Mouse (Mus musculus) MEL (cell line): ENCODE measurements around the gene Ano3. TPM values are rescaled to one million over a fixed set of nuclear protein-coding genes. Genes with fewer than 3 reads are reported as not detected.

ENCODE experiments used
- DNase-seq: peaks from one replicate; pipeline ENCODE4 v3.0.0; 2011; ENCODE audit warnings: low read depth, low spot score
- H3K27ac ChIP-seq: 2 replicates; pipeline ENCODE4 v1.5.1; 2012; ENCODE audit warnings: low read depth, mild to moderate bottlenecking, control low read depth, low read length, moderate library complexity; ENCODE audit not compliant: control insufficient read depth
- H3K27me3 ChIP-seq, 2 experiments: fragments of 150-350 bp in 1 of 2; sonication (generic) in 1 of 2; 2 replicates each; pipeline ENCODE4 v1.6.1; 2012; ENCODE audit warnings: low read length in 2 of 2, mild to moderate bottlenecking in 2 of 2, improper control_type of control experiment in 1 of 2, moderate library complexity in 1 of 2; ENCODE audit not compliant: insufficient read depth in 2 of 2, control insufficient read depth in 1 of 2
- H3K36me3 ChIP-seq, 2 experiments: 2 replicates each; pipeline ENCODE4 v1.6.1; 2012 to 2014; ENCODE audit warnings: low read length in 2 of 2, improper control_type of control experiment in 1 of 2, inconsistent platforms in 1 of 2, mild to moderate bottlenecking in 1 of 2; ENCODE audit not compliant: insufficient read depth in 2 of 2, control insufficient read depth in 1 of 2
- H3K4me1 ChIP-seq, 2 experiments: fragments of 150-350 bp in 1 of 2; sonication (generic) in 1 of 2; 2 replicates each; pipeline ENCODE4 v1.6.1; 2012; ENCODE audit warnings: low read length in 2 of 2, improper control_type of control experiment in 1 of 2, mild to moderate bottlenecking in 1 of 2; ENCODE audit not compliant: insufficient read depth in 2 of 2, control insufficient read depth in 1 of 2
- H3K4me3 ChIP-seq, 2 experiments: fragments of 150-350 bp in 1 of 2; sonication (generic) in 1 of 2; 2 replicates each; pipeline ENCODE4 v1.5.1; 2012; ENCODE audit warnings: low read depth in 2 of 2, low read length in 2 of 2, mild to moderate bottlenecking in 2 of 2, moderate library complexity in 2 of 2, control low read depth in 1 of 2, improper control_type of control experiment in 1 of 2; ENCODE audit not compliant: control insufficient read depth in 1 of 2, insufficient read depth in 1 of 2
- H3K79me2 ChIP-seq: 2 replicates; pipeline ENCODE4 v1.6.1; 2012; ENCODE audit warnings: mild to moderate bottlenecking, low read length, moderate library complexity; ENCODE audit not compliant: control insufficient read depth, poor library complexity, insufficient read depth
- H3K9ac ChIP-seq: 2 replicates; pipeline ENCODE4 v1.6.1; 2012; ENCODE audit warnings: low read depth, mild to moderate bottlenecking, control low read depth, low read length, moderate library complexity; ENCODE audit not compliant: control insufficient read depth, poor library complexity, severe bottlenecking
- H3K9me3 ChIP-seq: fragments of 150-350 bp; sonication (generic); replicated peaks from 2 replicates; pipeline ENCODE4 v1.6.1; 2012; ENCODE audit warnings: mild to moderate bottlenecking, low read length, improper control_type of control experiment, moderate library complexity; ENCODE audit not compliant: insufficient read depth
- CHD1 ChIP-seq: IDR thresholded peaks from 2 replicates; pipeline ENCODE4 v1.6.1; 2012; ENCODE audit warnings: low read depth, mild to moderate bottlenecking, inconsistent platforms, low read length, improper control_type of control experiment
- E2F4 ChIP-seq: IDR thresholded peaks from 2 replicates; pipeline ENCODE4 v1.6.1; 2011; ENCODE audit warnings: low read depth, low read length, improper control_type of control experiment, borderline replicate concordance
- ELF1 ChIP-seq: IDR thresholded peaks from 2 replicates; pipeline ENCODE4 v1.6.1; 2014; ENCODE audit warnings: low read depth, mild to moderate bottlenecking, inconsistent platforms, low read length, improper control_type of control experiment, moderate library complexity
- EP300 ChIP-seq, 2 experiments: IDR thresholded peaks; 2 replicates each; pipeline ENCODE4 v1.6.1; 2011; ENCODE audit warnings: improper control_type of control experiment in 2 of 2, low read length in 2 of 2, low read depth in 1 of 2, mild to moderate bottlenecking in 1 of 2
- ETS1 ChIP-seq: IDR thresholded peaks from 2 replicates; pipeline ENCODE4 v1.6.1; 2012; ENCODE audit warnings: low read depth, mild to moderate bottlenecking, inconsistent platforms, low read length, improper control_type of control experiment, moderate library complexity
- HCFC1 ChIP-seq: IDR thresholded peaks from 2 replicates; pipeline ENCODE4 v1.6.1; 2012; ENCODE audit warnings: low read depth, mild to moderate bottlenecking, inconsistent platforms, low read length, improper control_type of control experiment, moderate library complexity
- JUND ChIP-seq: IDR thresholded peaks from 2 replicates; pipeline ENCODE4 v1.6.1; 2011; ENCODE audit warnings: low read depth, mild to moderate bottlenecking, improper control_type of control experiment, low read length
- KAT2A ChIP-seq: conservative IDR thresholded peaks from 2 replicates; pipeline ENCODE4 v1.6.1; 2012; ENCODE audit warnings: low read depth, low read length, improper control_type of control experiment, inconsistent platforms
- MAX ChIP-seq: IDR thresholded peaks from 2 replicates; pipeline ENCODE4 v1.6.1; 2011; ENCODE audit warnings: low read length, improper control_type of control experiment
- MAZ ChIP-seq: IDR thresholded peaks from 2 replicates; pipeline ENCODE4 v1.6.1; 2012; ENCODE audit warnings: low read depth, mild to moderate bottlenecking, inconsistent platforms, low read length, improper control_type of control experiment
- MEF2A ChIP-seq: IDR thresholded peaks from 2 replicates; pipeline ENCODE4 v1.6.1; 2014; ENCODE audit warnings: low read depth, mild to moderate bottlenecking, inconsistent platforms, low read length, improper control_type of control experiment; ENCODE audit not compliant: poor library complexity, insufficient replicate concordance, severe bottlenecking; ENCODE audit errors: extremely low read depth
- MXI1 ChIP-seq: IDR thresholded peaks from 2 replicates; pipeline ENCODE4 v1.6.1; 2011; ENCODE audit warnings: mild to moderate bottlenecking, low read depth, low read length, improper control_type of control experiment
- MYB ChIP-seq: IDR thresholded peaks from 2 replicates; pipeline ENCODE4 v1.6.1; 2011; ENCODE audit warnings: mild to moderate bottlenecking, low read depth, low read length, improper control_type of control experiment
- MYC ChIP-seq: IDR thresholded peaks from 2 replicates; pipeline ENCODE4 v1.6.1; 2011; ENCODE audit warnings: low read depth, mild to moderate bottlenecking, low read length, improper control_type of control experiment, moderate library complexity
- NELFE ChIP-seq: IDR thresholded peaks from 2 replicates; pipeline ENCODE4 v1.6.1; 2011; ENCODE audit warnings: low read depth, low read length, improper control_type of control experiment
- POLR2A ChIP-seq, 2 experiments: IDR thresholded peaks; 2 replicates each; pipeline ENCODE4 v1.6.1; 2011 to 2012; ENCODE audit warnings: low read length in 2 of 2, mild to moderate bottlenecking in 2 of 2, control low read depth in 1 of 2, improper control_type of control experiment in 1 of 2, low read depth in 1 of 2, moderate library complexity in 1 of 2; ENCODE audit not compliant: control insufficient read depth in 1 of 2, insufficient read depth in 1 of 2, poor library complexity in 1 of 2
- POLR2AphosphoS5 ChIP-seq: IDR thresholded peaks from 2 replicates; pipeline ENCODE4 v1.6.1; 2012; ENCODE audit warnings: low read depth, borderline replicate concordance, mild to moderate bottlenecking, inconsistent platforms, low read length, moderate library complexity, mixed read lengths
- RCOR1 ChIP-seq: IDR thresholded peaks from 2 replicates; pipeline ENCODE4 v1.6.1; 2012; ENCODE audit warnings: low read depth, mild to moderate bottlenecking, inconsistent platforms, low read length, improper control_type of control experiment
- SIN3A ChIP-seq: IDR thresholded peaks from 2 replicates; pipeline ENCODE4 v1.6.1; 2012; ENCODE audit warnings: low read length, improper control_type of control experiment, inconsistent platforms
- SMC3 ChIP-seq: IDR thresholded peaks from 2 replicates; pipeline ENCODE4 v1.6.1; 2011; ENCODE audit warnings: low read depth, low read length, improper control_type of control experiment
- TBP ChIP-seq: IDR thresholded peaks from 2 replicates; pipeline ENCODE4 v1.8.0; 2011; ENCODE audit warnings: low read depth, low read length, improper control_type of control experiment
- UBTF ChIP-seq: IDR thresholded peaks from 2 replicates; pipeline ENCODE4 v1.6.1; 2012; ENCODE audit warnings: low read depth, mild to moderate bottlenecking, inconsistent platforms, low read length, improper control_type of control experiment, moderate library complexity, borderline replicate concordance; ENCODE audit not compliant: insufficient read depth
- USF1 ChIP-seq: IDR thresholded peaks from 2 replicates; pipeline ENCODE4 v1.6.1; 2014; ENCODE audit warnings: low read depth, mild to moderate bottlenecking, inconsistent platforms, low read length, improper control_type of control experiment, moderate library complexity
- USF2 ChIP-seq, 2 experiments: IDR thresholded peaks; 2 replicates each; pipeline ENCODE4 v1.6.1; 2011 to 2012; ENCODE audit warnings: improper control_type of control experiment in 2 of 2, low read length in 2 of 2, borderline replicate concordance in 1 of 2, inconsistent platforms in 1 of 2, low read depth in 1 of 2, mild to moderate bottlenecking in 1 of 2; ENCODE audit not compliant: insufficient read depth in 1 of 2
- ZKSCAN1 ChIP-seq: IDR thresholded peaks from 2 replicates; pipeline ENCODE4 v1.6.1; 2012; ENCODE audit warnings: low read depth, mild to moderate bottlenecking, inconsistent platforms, low read length, improper control_type of control experiment, moderate library complexity
- ZMIZ1 ChIP-seq: IDR thresholded peaks from 2 replicates; pipeline ENCODE4 v1.6.1; 2012; ENCODE audit warnings: low read depth, mild to moderate bottlenecking, inconsistent platforms, low read length, improper control_type of control experiment, moderate library complexity
- polyA plus RNA-seq, 2 experiments: library from polyadenylated mRNA; stranded (reverse) in 1 of 2; unstranded in 1 of 2; fragments of >175 nt in 1 of 2; fragments of >200 nt in 1 of 2; gene quantifications; 2 replicates each; pipeline versions ENCODE4 v1.2.1 to v1.2.4; 2012; ENCODE audit warnings: low replicate concordance in 2 of 2, low read depth in 1 of 2; ENCODE audit not compliant: insufficient read length in 2 of 2, insufficient read depth in 1 of 2, missing spikeins in 1 of 2
- total RNA-seq: library from RNA; depleted of rRNA; stranded (reverse); fragments of 300-350 nt; gene quantifications from 2 replicates; pipeline ENCODE4 v1.2.3, GENCODE M21; 2012

Ano3 gene
- total and polyA plus RNA-seq, 3 experiments, result not detected

- Histone ChIP-seq H3K79me2 (no peaks in the 10 kb centered on the region), H3K27ac (no peak overlapping the region), H3K9ac (no peak overlapping the region), H3K27me3 (no peaks in the 10 kb centered on the region), H3K36me3 (no peaks in the 10 kb centered on the region), H3K9me3 (no peaks in the 10 kb centered on the region), H3K4me3 (no peak overlapping the region), H3K4me1 (no peaks in the 10 kb centered on the region)
- no peak for DNase-seq
- TF ChIP-seq CHD1 (no peak), SMC3 (no peak), ZMIZ1 (no peak), RCOR1 (no peak), MXI1 (no peak), NELFE (no peak), ZKSCAN1 (no peak), POLR2AphosphoS5 (no peak), JUND (no peak), MEF2A (no peak), UBTF (no peak), HCFC1 (no peak)
Measured at GRCm38 (mm10) chr2:110909506-110909905, 41.2 kb downstream of the Ano3 start.

- Histone ChIP-seq H3K4me1 (no peaks in the 10 kb centered on the region), H3K4me3 (no peak overlapping the region), H3K27me3 (no peaks in the 10 kb centered on the region), H3K36me3 (no peaks in the 10 kb centered on the region), H3K9ac (no peak overlapping the region), H3K27ac (no peak overlapping the region), H3K9me3 (no peaks in the 10 kb centered on the region), H3K79me2 (no peaks in the 10 kb centered on the region)
- no peak for TF ChIP-seq NELFE
- TF ChIP-seq MYC, result no peak
- no peak for TF ChIP-seq MYB
- TF ChIP-seq POLR2A (IDR thresholded peaks at IDR 0.05; ENCODE audit: control insufficient read depth in 1 of 2, insufficient read depth in 1 of 2, low read depth in 1 of 2, low read length in 2 of 2, poor library complexity in 1 of 2), result no peak
- no peak for TF ChIP-seq TBP
- TF ChIP-seq KAT2A, result no peak
- no peak for TF ChIP-seq ZKSCAN1
- TF ChIP-seq EP300 (IDR thresholded peaks at IDR 0.05; ENCODE audit: low read depth in 1 of 2, low read length in 2 of 2), result no peak
- TF ChIP-seq RCOR1, result no peak
- no peak for TF ChIP-seq SIN3A
- TF ChIP-seq ELF1, result no peak
- TF ChIP-seq USF2 (IDR thresholded peaks at IDR 0.05; ENCODE audit: borderline replicate concordance in 1 of 2, insufficient read depth in 1 of 2, low read depth in 1 of 2, low read length in 2 of 2), result no peak
- TF ChIP-seq ETS1, result no peak
- TF ChIP-seq MAX, result no peak
- no peak for TF ChIP-seq E2F4
- TF ChIP-seq JUND, result no peak
- no peak for TF ChIP-seq USF1
- TF ChIP-seq MAZ, result no peak
- TF ChIP-seq HCFC1, result no peak
- DNase-seq, result no peak
Measured at GRCm38 (mm10) chr2:110906473-110906872, 44.2 kb downstream of the Ano3 start.
